Mouse (Mus musculus) inflammation-experienced regulatory T-cells, adult 6 months (primary cell): ENCODE data around the gene Gjb6. TPM values are rescaled to one million over a fixed set of nuclear protein-coding genes. Genes with fewer than 3 reads are reported as not detected.

Experiments used
- ATAC-seq: one replicate; pipeline ENCODE4 v1.8.0; 2017
- polyA plus RNA-seq, 3 experiments: library from polyadenylated mRNA; unstranded; fragments of 100-300 nt; shearing (Covaris generic); gene quantifications; one replicate each; pipeline ENCODE4 v1.2.1; 2017

Gjb6 gene
- polyA plus RNA-seq, 3 experiments from 2014 or later = not detected

- ATAC-seq = no peak
Observed at GRCm38 (mm10) chr14:57084180-57084668, 49.2 kb downstream of the Gjb6 start.

- ATAC-seq = no peak
Observed at GRCm38 (mm10) chr14:57082863-57083262, 50.5 kb downstream of the Gjb6 start.

- no peak for ATAC-seq
Observed at GRCm38 (mm10) chr14:57075537-57075936, 57.9 kb downstream of the Gjb6 start.

Other genes starting within 250 kb of the Gjb6 start
- gene Zmym2, start 247.0 kb downstream of the Gjb6 start, polyA plus RNA-seq = 10 to 100 TPM; 35.1 to 67.2 (median 57.1) TPM
- not detected for gene Gja3, start 75.5 kb downstream of the Gjb6 start, polyA plus RNA-seq
- 1 to 10 TPM; 4.3 to 5.1 (median 4.5) TPM for gene Gjb2, start 28.9 kb downstream of the Gjb6 start, polyA plus RNA-seq
- not detected for gene Gm4491, start 17.7 kb downstream of the Gjb6 start, polyA plus RNA-seq